Comparison of ENCODE assay signal across 8 mouse cellular contexts in the genomic region with DNA sequence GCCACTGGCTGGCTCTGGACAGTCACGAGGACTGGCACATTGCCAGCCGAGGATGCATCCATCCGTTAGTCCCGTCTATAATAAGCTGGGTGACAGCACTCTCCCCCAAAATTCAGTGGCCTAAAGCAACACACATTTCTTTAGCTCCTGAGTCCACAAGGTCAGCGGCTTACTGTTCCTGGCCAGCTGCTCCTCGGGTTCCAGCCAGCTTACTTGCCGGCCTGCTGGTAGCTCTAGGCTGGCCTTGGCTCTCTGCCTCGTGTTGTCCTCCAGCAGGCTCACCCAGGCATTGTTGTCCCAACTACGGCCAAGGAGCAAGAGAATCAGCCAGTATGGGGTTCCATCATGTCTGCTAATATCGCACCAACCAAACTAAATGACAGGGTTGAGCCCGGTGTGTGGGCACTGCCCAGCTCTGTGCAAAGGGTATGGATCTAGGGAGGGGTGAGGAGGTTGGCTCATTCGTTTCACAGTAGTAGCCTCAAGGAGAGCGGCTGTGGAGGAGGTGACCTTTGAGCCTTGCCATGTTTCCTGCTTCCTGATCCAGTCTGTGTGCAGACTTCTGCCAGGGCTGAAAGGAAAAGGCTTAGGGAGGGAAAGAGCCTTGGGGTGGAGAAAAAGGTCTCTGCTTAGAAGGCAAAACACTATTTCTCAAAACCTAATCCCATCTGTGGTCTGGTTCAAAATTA.
DNase-seq lines count a peak whose midpoint lies in the region; ATAC-seq lines count a peak whose summit lies in the region.

No protein-coding gene starts in this region.

- WGBS in hindbrain, embryonic 10.5 days = 77% methylated on average over 13 of the region's 13 CpGs
- 73% methylated on average over 13 of the region's 13 CpGs for WGBS in hindbrain, embryonic 12.5 days
- WGBS in forebrain, embryonic 10.5 days = 82% methylated on average over 13 of the region's 13 CpGs

- no peak overlapping the region for H3K4me3 ChIP-seq in hindbrain, embryonic 10.5 days
- H3K4me3 ChIP-seq in hindbrain, embryonic 12.5 days = no peak overlapping the region
- H3K4me3 ChIP-seq in forebrain, embryonic 10.5 days = no peak overlapping the region

- H3K9me3 ChIP-seq in hindbrain, embryonic 10.5 days = no peaks in the 10 kb centered on the region
- H3K9me3 ChIP-seq in hindbrain, embryonic 12.5 days (replicated peaks) = no peaks in the 10 kb centered on the region
- no peaks in the 10 kb centered on the region for H3K9me3 ChIP-seq in forebrain, embryonic 10.5 days

- peaks cover 23% of the 10 kb centered on the region for H3K4me1 ChIP-seq in hindbrain, embryonic 10.5 days (replicated peaks)
- peaks cover 15% of the 10 kb centered on the region for H3K4me1 ChIP-seq in hindbrain, embryonic 12.5 days
- H3K4me1 ChIP-seq in forebrain, embryonic 10.5 days = peaks cover 21% of the 10 kb centered on the region

- no peak for ATAC-seq in hindbrain, embryonic 12.5 days (ENCODE audit: low FRiP score)
- ATAC-seq in activated CD4-positive, CD25-positive, alpha-beta regulatory T cell, adult 4 months = no peak

- no peak overlapping the region for H3K4me2 ChIP-seq in hindbrain, embryonic 12.5 days (replicated peaks)

- peaks cover 6% of the 10 kb centered on the region; the same call in 1 of the 2 replicates for H3K36me3 ChIP-seq in hindbrain, embryonic 10.5 days
- H3K36me3 ChIP-seq in hindbrain, embryonic 12.5 days = no peaks in the 10 kb centered on the region
- no peaks in the 10 kb centered on the region for H3K36me3 ChIP-seq in forebrain, embryonic 10.5 days (replicated peaks)

- H3K27ac ChIP-seq in hindbrain, embryonic 10.5 days = peak overlapping the region; percentile 4; the same call in 1 of the 2 replicates
- no peak overlapping the region for H3K27ac ChIP-seq in hindbrain, embryonic 12.5 days
- H3K27ac ChIP-seq in forebrain, embryonic 10.5 days = no peak overlapping the region

- no peak overlapping the region for H3K9ac ChIP-seq in hindbrain, embryonic 12.5 days

- H3K27me3 ChIP-seq in hindbrain, embryonic 10.5 days (ENCODE audit: insufficient read depth, poor library complexity, severe bottlenecking) = peaks cover 7% of the 10 kb centered on the region; the same call in 1 of the 2 replicates
- no peaks in the 10 kb centered on the region for H3K27me3 ChIP-seq in hindbrain, embryonic 12.5 days
- no peaks in the 10 kb centered on the region for H3K27me3 ChIP-seq in forebrain, embryonic 10.5 days (ENCODE audit: poor library complexity, severe bottlenecking)

- no peak for DNase-seq in hindbrain, embryonic 10.5 days (ENCODE audit: low spot score)
- DNase-seq in NIH3T3 (ENCODE audit: low read depth) = peak; percentile 9
- DNase-seq in cerebellum, postnatal 25 days = peak; percentile 74 to 84
- DNase-seq in kidney, adult 9 months = peak; percentile 63
- DNase-seq in forebrain, embryonic 10.5 days (ENCODE audit: extremely low spot score, low spot score) = no peak
- no peak for DNase-seq in thymus, adult 18-20 months

Comparison
In these comparisons a context has a peak if more than half of its experiments do, and no peak if none do; other contexts are left out.
1. DNase-seq: peak in NIH3T3 (single experiment), cerebellum, postnatal 25 days (2 of 2) and kidney, adult 9 months (single experiment); none in hindbrain, embryonic 10.5 days (single experiment), forebrain, embryonic 10.5 days (single experiment) and thymus, adult 18-20 months (0 of 2).